Mouse (Mus musculus): ENCODE data around the gene Hhat.

The Hhat gene

GRCm38 (mm10) chr1:192770495-192771331 lies at the start of gene Hhat:
Gene Hhat, minus strand, starts transcription at chr1:192771223.
- DNase-seq, result peak; percentile 59

GRCm38 (mm10) chr1:192818334-192818733 lies 47.3 kb upstream of the Hhat start:
- no peak for DNase-seq

GRCm38 (mm10) chr1:192815789-192816188 lies 44.8 kb upstream of the Hhat start:
- DNase-seq, result no peak

GRCm38 (mm10) chr1:192814700-192815099 lies 43.7 kb upstream of the Hhat start:
- no peak for DNase-seq

GRCm38 (mm10) chr1:192812758-192813157 lies 41.7 kb upstream of the Hhat start:
- DNase-seq, result no peak

GRCm38 (mm10) chr1:192812290-192812689 lies 41.3 kb upstream of the Hhat start:
- DNase-seq, result no peak

GRCm38 (mm10) chr1:192806168-192807157 lies 35.4 kb upstream of the Hhat start:
- no peak for DNase-seq

- peak; percentile 49 for DNase-seq
Measured at GRCm38 (mm10) chr1:192800338-192800737, 29.3 kb upstream of the Hhat start.

- DNase-seq, result peak; percentile 22
Measured at GRCm38 (mm10) chr1:192799165-192799991, 28.4 kb upstream of the Hhat start.

GRCm38 (mm10) chr1:192798212-192799164 lies 27.5 kb upstream of the Hhat start:
- peak; percentile 21 for DNase-seq

- DNase-seq, result no peak
Measured at GRCm38 (mm10) chr1:192797011-192797274, 25.9 kb upstream of the Hhat start.

- DNase-seq, result peak; percentile 32
Measured at GRCm38 (mm10) chr1:192796201-192797010, 25.4 kb upstream of the Hhat start.

GRCm38 (mm10) chr1:192794957-192795745 lies 24.1 kb upstream of the Hhat start:
- DNase-seq, result peak; percentile 72

- DNase-seq, result peak; percentile 24
Measured at GRCm38 (mm10) chr1:192791897-192792361, 20.9 kb upstream of the Hhat start.

- peak; percentile 28 for DNase-seq
Measured at GRCm38 (mm10) chr1:192790442-192790841, 19.4 kb upstream of the Hhat start.

GRCm38 (mm10) chr1:192789828-192790227 lies 18.8 kb upstream of the Hhat start:
- no peak for DNase-seq

GRCm38 (mm10) chr1:192789111-192789522 lies 18.1 kb upstream of the Hhat start:
- no peak for DNase-seq

- no peak for DNase-seq
Measured at GRCm38 (mm10) chr1:192786194-192786593, 15.2 kb upstream of the Hhat start.
